Mouse (Mus musculus): ENCODE results near the gene Plekhb1.

Plekhb1 gene

DNA sequence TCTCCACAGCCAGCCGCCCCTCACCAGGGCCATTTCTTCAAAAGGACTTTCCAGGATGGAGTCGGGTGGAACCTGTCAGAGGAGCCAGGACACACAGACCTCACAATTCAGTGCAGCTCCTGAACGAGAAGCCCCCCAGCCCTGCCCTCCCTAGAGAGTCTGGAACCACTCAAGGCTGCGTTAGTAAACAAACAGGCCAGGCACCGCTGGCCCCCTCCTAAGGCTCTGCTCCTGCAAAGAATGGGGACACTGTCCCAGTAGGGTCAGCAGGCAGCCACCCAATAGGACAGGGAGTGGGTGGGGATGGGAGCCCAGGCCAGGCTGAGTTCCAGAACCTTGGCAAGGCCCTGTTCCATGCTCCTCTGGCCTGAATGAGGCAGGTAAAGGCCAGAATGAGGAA lies 5.5 kb downstream of the Plekhb1 start:
- no peak for DNase-seq (ENCODE audit: low spot score)

GRCm38 (mm10) chr7:100654441-100654840 lies 7.8 kb downstream of the Plekhb1 start:
- DNase-seq (ENCODE audit: low spot score), result no peak

DNA sequence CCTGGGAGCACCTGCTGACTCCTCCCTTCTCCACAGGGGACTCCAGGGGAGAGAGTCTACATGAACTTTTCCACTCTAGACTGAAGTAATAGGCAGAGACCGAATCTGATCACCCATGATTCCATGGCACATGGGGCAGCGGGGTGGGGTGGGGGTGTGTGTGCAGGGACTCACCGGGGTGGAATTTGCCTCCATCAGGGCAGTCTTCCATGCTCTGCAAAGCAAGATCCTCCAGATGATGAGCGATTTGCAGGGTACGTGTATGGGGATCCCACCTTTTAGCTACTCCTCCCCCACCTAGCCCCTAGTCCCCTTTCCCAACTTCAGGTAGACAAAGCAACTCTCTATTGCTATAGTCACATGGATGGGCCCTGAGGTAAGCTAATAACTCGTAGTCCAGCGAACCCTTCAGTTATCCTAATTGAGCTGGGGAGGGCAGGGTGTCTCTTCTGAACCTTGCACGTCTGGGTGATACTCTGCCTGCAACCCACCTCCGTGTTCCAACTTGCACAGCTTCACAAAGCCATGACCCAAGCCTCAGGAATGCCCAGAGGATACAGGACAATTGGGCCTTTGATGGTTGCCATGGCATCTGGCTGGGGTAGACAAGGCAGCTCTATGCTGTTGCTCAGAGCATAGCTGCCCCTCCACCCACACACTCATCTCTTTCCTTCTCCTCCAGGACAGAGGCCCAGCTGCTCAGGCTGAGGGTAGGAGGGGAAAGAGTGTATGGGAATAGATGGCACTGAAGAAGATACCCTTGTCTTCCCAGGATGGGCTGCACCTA lies 8.5 kb downstream of the Plekhb1 start:
- DNase-seq (ENCODE audit: low spot score), result no peak

- no peak for DNase-seq (ENCODE audit: low spot score)
These were observed 11.2 kb downstream of the Plekhb1 start for GRCm38 (mm10) chr7:100651011-100651410.

GRCm38 (mm10) chr7:100650421-100650820 lies 11.8 kb downstream of the Plekhb1 start:
- DNase-seq (ENCODE audit: low spot score), result no peak

DNA sequence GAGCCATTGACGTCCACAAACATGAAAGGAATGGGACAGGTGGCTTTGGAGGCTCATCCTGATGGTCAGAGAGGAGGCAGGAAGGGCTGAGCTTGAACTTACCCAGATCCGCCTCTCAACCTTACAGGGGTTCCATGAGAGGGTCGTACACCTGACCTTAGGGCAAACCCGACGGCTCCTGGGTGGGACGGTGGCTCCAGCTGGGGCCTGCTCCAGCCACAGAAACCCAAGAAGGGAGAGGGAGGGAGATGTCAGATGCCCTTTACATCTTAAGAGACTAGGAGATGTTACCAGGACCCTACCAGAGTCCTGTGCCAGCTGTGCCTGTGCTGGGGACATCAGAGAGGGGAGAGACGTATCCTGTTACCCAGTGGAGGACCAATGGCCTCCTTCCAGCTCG lies 12.4 kb downstream of the Plekhb1 start:
- DNase-seq (ENCODE audit: low spot score), result no peak

- DNase-seq (ENCODE audit: low spot score), result no peak
These were observed 13.1 kb downstream of the Plekhb1 start for GRCm38 (mm10) chr7:100649095-100649494.

DNA sequence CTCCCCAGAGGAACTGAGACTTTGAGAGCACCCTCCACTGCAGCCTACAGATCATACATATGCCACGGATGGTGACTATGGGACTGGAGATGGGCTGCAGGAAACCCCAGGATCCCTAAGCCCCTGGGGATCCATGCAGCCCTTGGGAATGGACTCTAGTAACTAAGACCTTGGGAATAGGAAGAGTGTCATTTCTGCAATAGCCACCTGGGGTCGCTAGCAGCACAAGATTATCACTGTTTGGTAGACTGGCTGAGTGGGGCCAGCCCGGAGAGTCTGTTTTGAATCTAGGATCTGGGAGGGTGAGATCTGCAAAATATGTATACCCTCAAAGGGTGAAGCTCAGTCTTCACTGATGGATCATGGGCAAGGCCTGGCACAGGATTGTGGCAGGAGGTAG lies 17.1 kb downstream of the Plekhb1 start:
- no peak for DNase-seq (ENCODE audit: low spot score)

GRCm38 (mm10) chr7:100642413-100642812 lies 19.8 kb downstream of the Plekhb1 start:
- no peak for DNase-seq (ENCODE audit: low spot score)

DNA sequence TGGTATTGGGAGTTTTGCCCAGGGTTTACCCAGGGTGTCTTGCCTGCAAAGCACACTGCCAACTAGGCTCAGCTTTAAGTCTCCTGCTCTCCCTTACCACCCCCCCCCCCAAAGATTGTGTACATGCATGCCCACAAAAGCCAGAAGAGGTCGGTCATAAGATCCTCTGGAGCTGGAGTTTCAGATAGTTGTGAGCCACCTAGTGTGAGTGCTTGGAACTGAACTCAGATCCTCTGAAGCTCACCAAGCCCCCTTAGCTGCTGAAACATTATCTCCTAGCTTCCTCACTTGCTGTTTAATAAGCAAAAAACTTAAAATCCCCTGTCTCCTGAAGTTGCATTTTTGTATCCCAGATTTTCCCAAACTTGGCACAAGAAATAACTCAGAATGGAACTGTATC lies 24.6 kb downstream of the Plekhb1 start:
- no peak for DNase-seq (ENCODE audit: low spot score)

DNA sequence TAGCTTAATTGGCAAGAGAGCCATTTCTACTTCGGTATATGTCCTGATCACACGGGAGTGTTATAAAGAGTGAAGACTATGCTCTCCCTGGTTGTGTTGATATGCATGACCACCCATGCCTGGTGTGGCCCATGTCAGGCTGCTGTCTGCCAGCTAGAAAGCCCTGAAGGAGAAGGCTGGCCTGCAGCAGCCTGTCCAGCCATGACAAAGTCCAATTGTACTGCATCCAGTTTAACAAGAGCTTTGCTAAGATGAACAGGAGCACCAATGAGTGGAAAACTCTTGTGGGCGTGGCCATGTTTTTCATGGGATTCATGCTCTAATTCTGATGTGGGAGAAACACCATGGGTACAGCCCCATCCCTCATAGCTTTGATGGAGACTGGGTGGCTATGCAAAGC lies 37.7 kb downstream of the Plekhb1 start:
- DNase-seq (ENCODE audit: low spot score), result no peak

DNA sequence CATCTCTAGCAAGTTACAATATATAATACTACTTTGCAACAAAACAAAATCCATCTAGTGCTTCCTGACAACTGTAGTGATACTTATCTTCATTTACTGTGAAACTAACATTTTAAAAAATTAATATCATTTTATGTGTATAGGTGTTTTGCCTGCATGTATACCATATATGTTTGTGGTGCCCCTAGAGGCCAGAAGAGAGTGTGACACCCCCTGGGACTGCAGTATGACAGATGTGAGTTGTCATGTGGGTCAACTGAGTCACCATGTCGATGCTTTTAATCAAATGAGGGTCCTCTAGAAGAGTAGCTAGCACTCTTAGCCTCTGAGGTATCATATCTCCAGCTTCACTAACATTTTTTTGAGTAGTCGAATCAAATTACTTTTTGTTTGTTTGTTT lies 39.9 kb downstream of the Plekhb1 start:
- DNase-seq (ENCODE audit: low spot score), result no peak

DNA sequence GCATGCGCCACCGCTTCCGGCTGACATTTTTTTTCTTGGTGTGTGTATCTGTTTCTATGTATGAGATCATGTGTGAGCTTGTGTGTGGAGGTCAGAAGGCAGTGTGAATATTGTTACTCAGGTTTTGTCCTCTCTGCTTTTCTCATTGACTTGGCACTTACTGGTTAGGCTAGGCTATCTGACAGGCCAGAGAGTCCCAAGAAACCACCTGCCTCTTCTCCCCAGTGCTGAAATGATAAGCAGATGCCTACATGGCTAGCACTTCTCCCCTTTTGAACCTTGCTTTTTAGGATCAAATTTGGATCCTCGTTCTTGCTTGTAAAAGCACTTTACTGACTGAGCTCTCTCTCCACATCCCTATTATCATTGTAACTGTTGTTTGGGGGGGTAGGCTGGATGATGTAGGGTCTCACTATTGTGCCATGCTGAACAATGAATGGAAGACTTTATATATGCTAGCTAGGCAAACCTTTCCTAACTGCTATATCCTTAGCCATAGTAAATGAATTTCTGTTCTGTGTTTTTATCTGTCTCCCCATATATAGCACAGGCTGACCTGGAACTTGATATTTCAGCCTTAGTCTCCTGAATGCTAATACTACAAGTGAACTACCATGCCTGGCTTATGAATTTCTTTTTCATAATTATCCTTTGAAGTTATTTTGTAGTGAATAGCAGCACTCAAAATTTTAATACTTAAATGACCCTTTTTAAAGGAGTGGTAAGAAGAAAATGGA lies 45.9 kb downstream of the Plekhb1 start:
- no peak for DNase-seq (ENCODE audit: low spot score)

DNA sequence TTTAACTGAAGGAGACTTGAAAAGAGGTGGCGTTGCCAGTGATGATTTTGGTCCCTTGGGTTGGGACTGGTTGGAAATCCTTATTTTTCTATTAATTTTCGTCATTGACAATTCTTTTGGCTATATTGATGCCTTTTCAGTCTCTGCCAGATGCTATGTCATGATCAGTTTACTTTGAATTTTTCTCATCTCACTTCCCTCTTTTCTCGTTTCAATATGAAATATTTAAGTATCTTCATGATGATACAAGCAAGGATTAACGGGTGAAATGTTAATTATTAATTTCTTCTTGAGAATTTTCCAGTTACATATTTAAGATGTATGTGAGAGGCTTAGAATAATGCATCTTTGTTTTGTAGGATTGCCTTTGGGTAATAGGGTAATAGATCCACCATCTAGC lies 53.3 kb downstream of the Plekhb1 start:
- no peak for DNase-seq (ENCODE audit: low spot score)

- peak; percentile 77 for DNase-seq (ENCODE audit: low spot score)
These were observed 54.0 kb downstream of the Plekhb1 start, which contains the start of gene Mrpl48 for GRCm38 (mm10) chr7:100608130-100608741. Mrpl48 (minus strand) TSS chr7:100608301.

- peak; percentile 99 for DNase-seq (ENCODE audit: low spot score)
These were observed 54.7 kb downstream of the Plekhb1 start, which contains the start of gene Rab6a for GRCm38 (mm10) chr7:100607214-100608129. Rab6a (plus strand) TSS chr7:100607410.

DNA sequence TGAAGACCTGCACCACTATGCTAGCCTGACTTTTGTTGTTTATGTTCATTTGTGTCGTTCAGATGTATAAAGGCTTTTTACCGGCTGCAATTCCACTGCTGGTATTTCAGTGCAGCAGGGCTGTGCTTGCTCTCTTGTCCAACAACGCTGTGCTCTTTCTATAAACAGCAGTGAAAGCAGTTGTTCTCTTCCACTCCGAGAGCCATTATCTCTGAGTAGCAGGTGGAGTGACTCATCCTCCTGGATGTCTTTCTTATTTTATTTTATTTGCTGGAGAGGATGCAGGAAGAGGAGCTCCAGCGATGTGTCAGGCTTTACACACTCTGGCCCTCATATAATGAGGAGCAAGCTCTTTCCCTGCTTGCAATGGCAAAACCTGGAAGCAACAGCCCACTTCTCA lies 62.0 kb downstream of the Plekhb1 start:
- DNase-seq (ENCODE audit: low spot score), result no peak

GRCm38 (mm10) chr7:100593349-100593748 lies 68.9 kb downstream of the Plekhb1 start:
- DNase-seq (ENCODE audit: low spot score), result no peak
